18 mouse cellular contexts compared by ENCODE assay signal in genomic region chrX:93857756-93858155, GRCm38 (mm10).
"Had no signal": no experiment of that assay in that cellular context is flagged by ENCODE, and none has a peak within 500 bp of the region (broad histone marks: within the 10 kb centered on the region; RNA-seq: fewer than 3 reads in every experiment).

No protein-coding gene starts in this region.

- H3K4me2 ChIP-seq: limb, embryonic 13.5 days; liver, embryonic 12.5 days; liver, embryonic 15.5 days; midbrain, embryonic 11.5 days had no signal

- ATAC-seq: intestine, postnatal 0 days; liver, embryonic 12.5 days had no signal

- H3K9ac ChIP-seq: limb, embryonic 13.5 days; liver, embryonic 12.5 days; liver, embryonic 15.5 days had no signal

- H3K4me3 ChIP-seq: layer of hippocampus, adult 2 months; limb, embryonic 10.5 days; limb, embryonic 13.5 days; liver, embryonic 12.5 days; liver, embryonic 15.5 days had no signal

- DNase-seq: layer of hippocampus, adult 9-11 months; liver; lung, adult 18-20 months; lung, postnatal 14 days; lung, postnatal 4 days; midbrain, embryonic 14.5 days; right cerebral cortex, postnatal 4 days; thymus, adult 2 months; thymus, postnatal 14 days; thymus, postnatal 4 days had no signal

- H3K27ac ChIP-seq: layer of hippocampus, adult 2 months; limb, embryonic 10.5 days; limb, embryonic 13.5 days; liver, embryonic 12.5 days; liver, embryonic 15.5 days; stomach, postnatal 0 days had no signal

- H3K4me1 ChIP-seq: limb, embryonic 10.5 days; limb, embryonic 13.5 days; liver, embryonic 12.5 days; liver, embryonic 15.5 days had no signal

- H3K9me3 ChIP-seq: limb, embryonic 10.5 days; limb, embryonic 13.5 days; liver, embryonic 12.5 days; liver, embryonic 15.5 days had no signal

- H3K36me3 ChIP-seq: limb, embryonic 10.5 days; limb, embryonic 13.5 days; liver, embryonic 12.5 days; liver, embryonic 15.5 days had no signal
